Mouse (Mus musculus) heart, postnatal 10 days (tissue): Measurements from ENCODE around the gene Wdr81. TPM values are rescaled to one million over a fixed set of nuclear protein-coding genes. Genes with fewer than 3 reads are reported as not detected.

ENCODE experiments used
- DNase-seq, 2 experiments: peaks; one replicate each; pipeline ENCODE4 v3.0.0; 2021
- intact Hi-C: fragments of 180-260 bp; cut with DNase I; formaldehyde crosslinking; loops from one replicate; pipeline ENCODE4 v1.15.1; 2025
- total RNA-seq, 2 experiments: library from RNA; stranded (reverse); gene quantifications; 2 replicates each; pipeline ENCODE4 v1.2.3; 2021

Gene Wdr81
- total RNA-seq, 2 experiments from 2014 or later = 7.8 to 8.3 TPM

DNA sequence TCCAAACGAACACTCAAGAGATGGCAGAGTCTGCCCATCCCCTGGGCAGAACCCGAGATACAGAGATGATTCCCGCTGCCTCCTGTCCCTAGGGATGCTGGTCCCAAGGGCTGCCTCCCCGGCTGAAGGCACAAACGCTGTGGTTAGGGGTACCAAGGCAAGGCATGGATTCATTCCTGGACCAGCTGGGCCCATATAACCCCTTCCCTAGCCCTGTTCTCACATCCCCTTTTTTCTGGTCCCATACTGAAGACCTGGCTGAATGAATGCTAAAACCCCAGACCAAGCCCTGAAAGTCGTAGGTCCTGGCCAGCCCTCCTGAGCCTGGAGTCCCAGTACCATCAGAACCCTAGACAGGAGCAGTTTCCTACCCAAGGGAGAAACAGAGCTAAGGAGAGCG, 13.5 kb downstream of the Wdr81 start:
- no peak for DNase-seq
- intact Hi-C loops = no loop called here

DNA sequence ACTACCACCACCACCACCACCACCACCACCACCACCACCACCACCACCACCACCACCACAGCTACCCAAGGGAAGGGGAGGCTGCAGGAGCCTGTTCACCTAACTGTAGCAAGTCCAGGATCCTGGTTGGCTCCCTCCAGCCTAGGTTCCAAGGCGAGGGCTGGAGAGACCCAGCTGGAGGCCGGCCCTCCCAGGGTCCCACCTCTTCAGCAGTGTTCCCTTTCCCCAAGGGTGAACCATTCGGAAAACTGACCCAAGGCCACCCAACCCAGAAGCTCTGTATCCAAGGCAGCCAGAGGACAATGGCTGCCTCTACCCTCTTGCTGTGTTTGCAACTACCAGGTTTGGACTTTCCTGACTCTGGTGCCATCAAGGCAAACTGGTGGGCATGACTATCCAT, 14.6 kb downstream of the Wdr81 start:
- intact Hi-C loops = no loop called here
- DNase-seq = no peak

DNA sequence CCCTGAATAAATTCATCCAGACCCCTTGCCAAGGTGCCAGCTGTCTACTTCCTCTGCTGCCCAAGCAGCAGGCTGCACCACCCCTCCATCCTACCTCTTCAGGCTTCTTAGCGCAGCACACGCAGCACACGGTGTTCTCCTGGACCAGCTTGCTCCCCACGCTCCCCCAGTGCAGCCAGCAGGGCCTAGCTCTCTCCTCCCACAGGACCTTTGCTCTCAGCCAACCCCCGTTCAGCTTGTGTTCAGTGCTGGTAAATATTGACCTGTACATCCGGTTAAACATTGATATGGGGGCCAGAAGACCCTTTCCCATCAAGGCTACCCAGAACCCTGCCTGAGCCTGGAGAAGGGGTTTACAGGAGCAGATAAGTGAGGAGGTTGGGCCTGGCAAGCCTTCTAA, 15.2 kb downstream of the Wdr81 start, which contains the start of gene Serpinf2:
Gene Serpinf2, minus strand, starts transcription at position 229 of the 400 bp plus-strand sequence.
- intact Hi-C loops = no loop called here
- no peak for DNase-seq

DNA sequence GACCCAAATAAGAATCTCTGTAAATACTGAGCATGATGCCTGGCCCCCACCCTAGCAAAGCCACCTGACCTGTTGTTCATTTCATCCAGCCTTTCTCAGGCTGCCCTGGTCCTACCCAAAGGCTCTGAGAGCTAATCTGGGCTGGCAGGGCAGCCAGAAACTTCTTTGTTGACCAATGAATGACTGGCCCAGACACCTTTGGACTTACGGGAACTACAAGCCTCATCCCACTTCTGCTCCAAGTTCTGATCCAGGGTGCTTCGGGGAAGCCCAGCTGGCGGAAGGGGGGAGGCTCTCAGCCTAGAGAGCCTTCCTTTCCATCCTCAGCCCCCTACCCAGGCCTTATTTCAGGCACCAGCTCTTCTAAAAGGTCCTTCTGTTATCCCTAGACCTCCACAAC, 15.7 kb downstream of the Wdr81 start:
- no peak for DNase-seq
- intact Hi-C loops = no loop called here

DNA sequence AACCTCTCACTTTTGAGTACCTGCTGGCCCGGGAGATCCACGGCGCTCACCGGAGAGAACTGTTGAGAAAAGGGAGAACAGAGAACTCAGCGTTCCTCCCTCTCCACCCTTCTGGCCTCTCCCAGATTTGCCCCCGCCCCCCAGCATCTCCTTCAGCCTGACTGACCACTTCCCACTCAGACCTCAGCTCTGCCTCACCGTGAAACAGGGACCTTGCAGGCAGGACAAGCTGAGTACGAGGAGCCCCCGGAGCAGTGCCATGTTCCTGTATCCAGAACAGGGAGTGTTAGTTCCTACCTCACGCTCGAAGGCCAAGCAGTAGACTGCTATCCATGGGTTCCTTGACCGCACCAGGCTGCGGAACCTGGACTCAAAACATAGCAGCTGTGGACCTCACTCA, 16.3 kb downstream of the Wdr81 start:
- intact Hi-C loops = no loop called here
- DNase-seq = no peak

DNA sequence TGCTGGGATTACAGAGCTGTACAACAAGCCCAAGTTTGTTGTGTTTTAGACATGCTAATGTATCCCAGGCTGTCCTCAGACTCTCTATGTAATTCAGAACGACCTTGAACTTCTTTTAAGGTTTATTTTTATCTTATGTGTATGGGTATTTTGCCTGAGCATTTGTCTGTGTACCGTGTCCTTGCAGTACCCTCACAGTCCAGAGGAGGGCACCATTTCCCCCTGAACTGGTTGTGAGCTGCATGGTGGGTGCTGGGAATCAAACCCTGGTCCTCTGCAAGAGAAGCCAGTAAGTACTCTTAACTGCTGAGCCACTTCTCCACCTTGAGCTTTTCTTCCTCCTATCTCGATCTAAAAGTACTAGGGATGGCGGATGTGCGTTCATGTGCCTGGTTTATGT, 20.4 kb downstream of the Wdr81 start:
- intact Hi-C loops = no loop called here
- DNase-seq = no peak

DNA sequence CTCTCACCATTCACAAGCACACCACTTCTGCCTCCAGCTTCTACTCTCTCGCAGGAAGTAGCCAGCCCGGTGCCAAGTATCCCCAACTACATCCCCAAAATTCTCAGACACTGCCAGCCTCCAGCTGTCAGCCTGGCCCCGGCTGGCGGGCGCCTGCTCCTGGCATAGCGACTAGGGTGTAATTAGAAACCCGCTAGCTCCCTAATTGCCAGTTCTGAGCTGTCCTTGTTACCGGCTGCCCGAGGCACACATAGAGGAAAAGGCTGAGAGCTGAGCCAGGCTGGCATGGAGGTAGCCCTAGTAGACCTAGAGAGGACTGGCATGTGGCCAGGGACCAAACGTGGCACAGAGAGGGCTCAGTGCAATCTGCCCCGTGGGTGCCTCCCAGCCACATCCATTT, 23.2 kb downstream of the Wdr81 start:
- intact Hi-C loops = no loop called here
- DNase-seq = no peak

DNA sequence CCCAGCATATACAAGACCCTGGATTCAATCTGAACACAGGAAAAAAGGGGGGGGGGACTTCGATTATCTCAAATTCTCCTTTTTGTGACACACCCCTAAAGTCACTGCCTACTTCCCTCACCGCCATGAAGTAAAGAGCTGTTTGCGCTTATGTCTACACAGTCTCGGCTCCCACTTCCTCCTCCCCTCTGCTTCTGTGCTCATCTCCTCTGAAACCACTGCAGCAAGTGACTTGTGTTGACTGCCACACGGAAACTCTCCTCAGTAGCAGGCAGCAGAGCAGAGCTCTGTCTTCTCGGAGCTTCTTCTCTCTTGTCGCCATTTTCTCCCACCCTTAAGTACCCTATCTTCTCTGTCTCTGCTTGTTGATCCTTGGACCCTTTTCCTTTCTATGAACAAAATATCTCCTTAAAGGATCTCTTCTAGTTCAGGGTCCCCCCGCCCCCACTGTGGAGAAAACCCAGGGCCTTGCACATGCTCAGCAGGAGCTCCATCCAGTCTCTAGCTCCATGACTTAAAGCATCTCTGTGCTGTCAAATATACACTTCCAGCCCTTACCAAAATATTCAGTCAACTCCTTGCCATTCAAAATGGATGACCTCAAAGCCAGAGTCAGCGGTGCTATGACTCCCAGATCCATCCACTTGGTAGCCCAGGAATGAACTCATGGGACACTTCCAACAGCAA, 25.4 kb downstream of the Wdr81 start:
- intact Hi-C loops = no loop called here
- no peak for DNase-seq

DNA sequence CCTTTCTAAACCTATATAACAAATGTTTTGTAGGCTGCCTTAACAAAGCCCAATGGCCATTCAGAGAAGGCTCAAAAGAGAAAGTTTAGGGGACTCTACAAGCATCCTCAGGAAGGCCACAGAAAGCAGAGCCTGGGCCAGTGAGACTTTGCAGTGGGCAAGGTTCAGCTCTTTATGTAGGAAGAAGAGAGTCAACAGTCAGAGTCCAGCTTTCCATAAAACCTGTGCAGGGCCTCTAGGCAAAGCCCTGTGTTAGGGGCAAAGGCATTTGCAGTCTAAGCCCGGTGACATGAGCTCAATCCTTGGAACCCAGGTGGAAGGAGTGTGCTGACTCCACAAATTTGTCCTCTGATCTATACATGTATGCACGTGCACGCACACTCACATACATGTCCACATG, 30.1 kb downstream of the Wdr81 start:
- intact Hi-C loops = no loop called here
- DNase-seq = no peak

DNA sequence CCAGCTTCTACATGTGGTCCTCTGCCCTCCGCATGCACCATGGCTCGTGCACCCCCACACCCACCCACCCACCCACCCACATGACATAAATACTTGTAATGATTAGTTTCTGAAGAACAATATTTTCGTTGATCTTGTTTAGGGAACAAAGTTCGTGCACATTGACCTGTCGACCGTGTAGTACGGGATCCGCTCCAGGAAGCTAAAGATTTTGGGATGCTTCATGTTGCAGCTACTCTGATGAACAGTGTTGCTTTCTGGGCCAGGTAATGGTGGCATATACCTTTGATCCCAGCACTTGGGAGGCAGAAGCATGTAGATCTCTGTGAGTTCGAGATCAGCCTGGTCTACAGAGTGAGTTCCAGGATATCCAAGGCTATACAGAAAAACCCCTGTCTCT, 30.5 kb downstream of the Wdr81 start:
- no peak for DNase-seq
- intact Hi-C loops = no loop called here

DNA sequence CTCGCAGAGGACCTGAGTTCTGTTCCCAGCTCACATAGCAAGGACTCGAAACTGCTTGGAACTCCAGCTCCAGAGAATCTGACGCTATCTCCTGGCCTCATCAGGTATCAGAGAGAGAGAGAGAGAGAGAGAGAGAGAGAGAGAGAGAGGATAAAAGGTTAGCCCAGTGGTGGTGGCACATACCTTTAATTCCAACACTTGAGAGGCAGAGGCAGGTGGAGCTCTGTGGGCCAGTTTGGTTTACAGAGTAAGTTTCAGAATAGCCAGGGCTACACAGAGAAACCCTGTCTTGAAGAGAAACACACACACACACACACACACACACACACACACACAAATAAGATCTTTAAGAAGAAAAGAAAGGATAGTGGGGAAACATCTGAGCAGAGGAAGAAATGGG, 31.4 kb downstream of the Wdr81 start:
- intact Hi-C loops = no loop called here
- no peak for DNase-seq

DNA sequence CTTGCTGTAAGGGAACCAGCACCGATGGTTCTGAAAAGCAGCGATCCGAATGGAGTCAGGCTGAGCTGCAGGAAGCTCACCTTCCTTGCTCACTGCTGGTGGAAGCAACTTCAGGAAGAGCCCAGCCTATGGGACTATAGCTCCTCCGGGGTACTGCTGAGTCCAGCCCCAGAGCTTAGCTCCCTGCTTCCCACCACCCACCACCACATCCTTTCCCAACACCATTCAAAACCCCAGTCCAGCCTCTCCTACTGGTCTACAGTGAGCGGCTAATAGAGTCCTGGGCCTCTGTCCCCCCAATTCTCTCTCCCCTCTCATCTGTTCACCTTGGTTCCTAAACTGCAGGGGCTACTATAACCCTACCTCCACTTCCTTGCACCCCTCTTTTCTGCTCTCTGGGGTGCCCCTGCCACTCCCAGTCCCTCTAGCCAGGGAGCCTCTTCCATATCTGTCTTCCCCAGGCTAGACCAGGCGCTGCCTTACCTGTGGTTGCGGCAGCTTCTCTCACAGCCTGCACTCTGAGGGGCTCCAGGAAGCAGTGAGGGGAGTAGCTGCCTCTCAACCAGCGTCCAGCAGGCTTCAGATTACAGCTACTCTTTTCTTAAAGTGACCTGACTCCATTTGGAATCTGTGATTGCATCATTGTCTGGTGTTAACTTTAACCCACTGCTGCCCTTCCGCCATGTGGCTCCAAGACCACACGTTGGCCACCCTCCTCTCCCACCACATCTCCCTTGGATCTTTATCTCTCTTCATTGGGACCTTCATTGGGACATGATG, 32.3 kb downstream of the Wdr81 start, which contains the start of gene Serpinf1:
Gene Serpinf1, minus strand, starts transcription at position 689 of the 780 bp plus-strand sequence.
- no peak for DNase-seq
- intact Hi-C loops = no loop called here

DNA sequence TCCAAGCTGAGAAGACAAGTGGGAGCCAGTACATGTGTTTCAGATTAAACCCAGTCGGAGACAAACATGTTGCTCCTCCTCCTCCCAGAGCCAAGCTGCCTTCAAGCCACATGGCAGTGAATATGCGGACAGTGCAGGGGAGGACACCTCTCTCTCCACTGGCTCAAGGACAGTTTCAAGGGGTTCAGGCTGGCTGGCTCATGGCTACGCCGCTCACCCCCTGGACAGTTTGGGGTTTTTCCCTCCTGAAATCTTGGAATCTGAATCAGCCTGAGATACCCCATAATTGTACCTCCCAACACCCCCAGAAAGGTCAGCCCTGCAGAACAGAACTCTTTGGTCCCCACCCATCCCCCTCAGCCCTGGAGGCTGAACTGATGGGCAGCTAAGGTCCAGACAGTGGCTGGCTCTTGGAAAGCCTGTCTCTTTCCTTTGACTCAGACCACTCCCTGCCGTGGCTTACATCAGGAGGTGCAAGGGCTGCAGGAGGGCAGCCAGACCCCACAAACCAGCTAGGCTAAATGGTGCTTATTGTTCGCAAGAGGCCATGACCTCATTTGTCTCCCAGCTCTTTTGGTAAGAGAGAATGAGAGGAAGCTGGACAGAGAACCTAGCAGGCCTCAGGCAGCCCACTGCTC, 33.0 kb downstream of the Wdr81 start:
- DNase-seq = peak in 1 of 2 experiments; percentile 23
- intact Hi-C loops = no loop called here

DNA sequence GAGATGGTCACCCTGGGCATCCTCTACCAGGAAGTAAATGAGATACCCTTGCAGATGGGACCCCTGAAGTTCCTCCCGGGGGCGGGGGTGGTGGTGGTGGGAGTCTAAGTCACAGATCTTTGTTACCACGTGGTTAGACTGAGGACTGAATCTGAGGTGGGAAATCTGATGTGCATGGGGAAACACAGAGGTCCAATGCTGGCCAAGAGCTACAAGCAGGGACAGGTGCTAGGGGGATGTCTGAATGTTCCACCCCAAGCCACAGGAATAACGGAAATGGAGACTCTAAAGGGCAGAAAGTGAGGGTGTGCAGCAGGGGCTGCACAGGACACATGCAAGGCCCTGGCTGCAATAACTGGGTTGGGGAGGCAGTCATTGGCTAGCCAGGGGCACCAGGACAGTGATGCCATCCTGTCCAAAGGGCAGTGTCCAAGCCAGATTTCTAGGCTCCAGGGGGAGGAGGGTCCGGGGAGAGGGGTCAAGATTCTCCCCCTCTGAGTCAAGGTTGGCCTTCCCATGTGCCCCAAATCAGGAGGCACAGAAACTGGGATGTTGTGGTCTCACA, 33.6 kb downstream of the Wdr81 start:
- intact Hi-C loops = no loop called here
- DNase-seq = no peak

DNA sequence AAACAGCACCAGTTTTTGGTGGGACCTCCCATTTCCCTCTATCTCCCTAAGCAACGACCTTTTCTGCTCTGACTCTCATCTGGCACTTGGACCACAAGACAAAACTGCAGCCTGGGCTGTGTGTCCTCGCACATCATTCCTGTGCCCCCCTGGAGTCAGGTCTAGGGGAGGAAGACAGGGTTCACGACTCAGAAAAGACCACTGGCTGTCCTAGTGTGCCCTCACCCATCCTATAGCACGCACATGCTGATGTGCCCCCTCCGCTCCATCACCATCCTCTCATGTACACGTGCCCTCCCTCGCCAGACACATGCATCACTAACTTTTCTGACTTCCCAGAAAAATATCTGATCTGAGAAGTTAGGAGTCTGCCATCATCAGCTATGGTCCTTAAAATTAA, 34.5 kb downstream of the Wdr81 start:
- no peak for DNase-seq
- intact Hi-C loops = no loop called here

DNA sequence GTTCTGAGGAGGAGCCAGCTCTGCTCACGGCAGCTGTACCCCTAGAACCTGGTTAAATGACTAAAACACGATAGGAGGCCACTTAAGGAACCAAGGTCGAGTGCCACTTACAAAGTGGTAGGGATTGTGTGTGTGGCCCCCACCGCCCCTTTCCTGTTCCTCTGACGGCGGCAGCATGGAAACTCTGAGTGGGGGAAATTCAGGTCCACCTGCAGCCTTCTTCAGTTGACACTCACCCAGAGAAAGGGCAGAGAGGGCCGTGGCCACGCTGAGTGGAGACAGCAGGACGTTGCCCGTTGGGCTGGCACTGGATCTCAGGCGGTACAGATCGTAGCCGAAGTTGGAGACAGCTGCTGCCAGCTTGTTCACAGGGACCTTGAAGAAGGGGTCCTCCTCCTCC, 38.5 kb downstream of the Wdr81 start:
- intact Hi-C loops = no loop called here
- DNase-seq = no peak

DNA sequence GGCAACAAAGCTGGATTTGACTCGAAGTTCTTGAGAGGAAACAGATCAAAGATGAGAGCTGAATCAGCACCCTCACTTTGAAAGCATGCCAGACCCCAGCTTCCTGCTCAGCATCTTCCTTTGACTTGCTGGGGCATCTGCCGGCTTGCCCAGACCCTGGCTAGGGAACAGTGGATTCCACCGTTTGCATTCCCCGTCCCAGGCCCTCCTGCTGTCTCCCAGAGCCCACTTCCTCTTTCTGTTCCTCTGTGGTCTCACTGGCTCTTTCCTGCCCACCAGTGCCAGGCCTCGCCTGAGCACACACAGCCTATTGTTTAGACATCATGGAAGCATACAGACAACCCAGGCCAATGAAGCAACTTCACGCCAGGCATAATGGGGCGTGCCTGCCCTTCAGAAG, 39.4 kb downstream of the Wdr81 start:
- intact Hi-C loops = no loop called here
- peak in 1 of 2 experiments; percentile 10 for DNase-seq

DNA sequence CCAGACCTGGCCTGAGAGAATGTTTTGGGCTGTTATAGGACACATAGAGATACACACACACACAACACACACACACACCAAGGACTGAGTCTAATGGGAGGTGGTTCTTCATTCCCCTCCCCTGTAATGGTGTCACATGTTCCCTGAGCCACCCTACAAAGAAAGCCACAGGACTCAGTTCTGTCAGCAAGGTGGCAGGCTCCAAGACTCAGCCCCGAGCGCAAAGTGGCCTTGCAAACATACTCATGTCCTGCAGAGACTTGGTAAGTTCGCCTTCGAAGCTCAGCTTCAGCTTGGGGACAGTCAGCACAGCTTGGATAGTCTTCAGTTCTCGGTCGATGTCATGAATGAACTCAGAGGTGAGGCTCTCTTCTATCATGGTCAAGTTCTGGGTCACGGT, 43.9 kb downstream of the Wdr81 start:
- no peak for DNase-seq
- intact Hi-C loops = no loop called here

DNA sequence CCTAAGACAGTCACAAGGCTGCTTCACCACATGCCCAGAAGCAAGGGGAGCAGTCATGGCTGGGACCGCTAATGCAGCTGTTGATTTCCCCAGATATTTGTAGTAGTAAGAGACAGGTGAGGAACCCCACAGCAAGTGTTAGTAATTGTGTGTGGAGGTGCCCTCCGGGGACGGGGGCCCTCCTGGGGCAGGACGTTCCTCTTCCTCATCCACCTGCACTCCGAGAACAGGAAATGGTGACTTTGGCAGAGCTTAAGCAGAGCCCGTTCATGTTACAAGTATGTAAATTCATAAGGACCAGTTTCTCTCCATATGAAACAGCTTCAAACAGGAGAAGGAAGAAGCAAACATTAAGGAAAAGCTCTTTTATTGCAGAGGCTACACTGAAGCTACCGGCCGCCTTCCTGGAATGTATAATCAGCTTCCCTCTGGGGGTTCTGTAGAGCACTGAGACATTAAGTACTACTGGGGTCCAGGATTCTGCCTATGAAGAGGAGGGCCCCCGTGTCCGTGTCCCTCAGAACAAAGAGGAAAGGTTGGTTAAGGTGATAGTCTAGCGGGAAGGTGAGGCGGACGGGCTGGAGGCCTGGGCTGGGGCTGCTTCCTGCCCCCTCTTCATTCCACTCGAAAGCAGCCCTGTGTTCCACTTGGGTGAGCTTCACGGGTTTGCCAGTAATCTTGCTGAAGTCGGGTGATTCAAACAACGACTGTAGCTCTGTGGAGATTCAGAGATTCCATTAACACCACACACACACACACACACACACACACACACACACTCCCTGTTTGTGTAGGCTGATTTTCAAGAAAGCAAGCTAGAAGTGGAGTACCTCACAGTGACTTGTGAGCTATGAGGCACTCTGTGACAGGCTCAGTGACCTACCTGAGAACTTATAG, 44.6 kb downstream of the Wdr81 start:
- DNase-seq = no peak
- intact Hi-C loops = no loop called here

DNA sequence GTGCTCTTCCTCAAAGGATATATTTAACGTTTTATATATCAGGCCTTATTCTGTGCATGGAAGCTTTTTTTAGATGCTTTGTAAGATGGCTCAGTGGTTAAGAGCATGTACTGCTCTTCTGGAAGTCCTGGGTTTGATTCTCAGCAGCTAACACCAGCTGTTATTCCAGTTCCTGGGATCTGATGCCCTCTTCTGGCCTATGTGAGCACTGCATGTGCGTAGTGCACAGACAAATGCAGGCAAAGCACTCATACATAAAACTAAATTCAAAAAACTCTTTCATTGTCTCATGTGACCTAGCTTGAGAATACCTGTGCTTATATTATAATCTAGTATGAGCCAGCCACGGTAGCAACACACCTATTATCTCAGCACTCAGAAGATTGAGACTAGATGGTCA, 47.7 kb downstream of the Wdr81 start:
- peak in 1 of 2 experiments; percentile 59 for DNase-seq
- intact Hi-C loops = no loop called here

DNA sequence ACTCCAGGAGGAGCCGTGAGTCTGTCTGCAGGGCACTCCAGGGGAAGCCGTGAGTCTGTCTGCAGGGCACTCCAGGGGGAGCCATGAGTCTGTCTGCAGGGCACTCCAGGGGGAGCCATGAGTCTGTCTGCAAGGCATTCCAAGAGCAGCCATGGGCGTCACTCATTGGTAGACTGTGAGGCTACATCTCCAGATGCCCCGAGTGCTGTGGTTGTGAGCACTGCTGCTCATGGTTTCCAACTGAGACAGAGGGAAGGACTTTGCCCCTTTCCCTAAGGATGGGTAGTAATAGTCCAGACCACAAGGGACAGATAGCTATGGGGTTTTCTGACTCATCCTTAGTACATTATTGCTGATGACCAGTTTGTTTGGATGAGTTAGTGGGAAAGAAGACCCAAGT, 48.4 kb downstream of the Wdr81 start:
- intact Hi-C loops = no loop called here
- no peak for DNase-seq
